Mouse (Mus musculus) MEL (cell line): ENCODE results near the gene Fam32a. TPM values are rescaled to one million over a fixed set of nuclear protein-coding genes. Genes with fewer than 3 reads are reported as not detected.

ENCODE experiments used
- DNase-seq: peaks from one replicate; pipeline ENCODE4 v3.0.0; 2011; ENCODE audit warnings: low read depth, low spot score
- H3K27ac ChIP-seq: 2 replicates; pipeline ENCODE4 v1.5.1; 2012; ENCODE audit warnings: low read depth, mild to moderate bottlenecking, control low read depth, low read length, moderate library complexity; ENCODE audit not compliant: control insufficient read depth
- H3K27me3 ChIP-seq, 2 experiments: fragments of 150-350 bp in 1 of 2; sonication (generic) in 1 of 2; 2 replicates each; pipeline ENCODE4 v1.6.1; 2012; ENCODE audit warnings: low read length in 2 of 2, mild to moderate bottlenecking in 2 of 2, improper control_type of control experiment in 1 of 2, moderate library complexity in 1 of 2; ENCODE audit not compliant: insufficient read depth in 2 of 2, control insufficient read depth in 1 of 2
- H3K36me3 ChIP-seq, 2 experiments: 2 replicates each; pipeline ENCODE4 v1.6.1; 2012 to 2014; ENCODE audit warnings: low read length in 2 of 2, improper control_type of control experiment in 1 of 2, inconsistent platforms in 1 of 2, mild to moderate bottlenecking in 1 of 2; ENCODE audit not compliant: insufficient read depth in 2 of 2, control insufficient read depth in 1 of 2
- H3K4me1 ChIP-seq, 2 experiments: fragments of 150-350 bp in 1 of 2; sonication (generic) in 1 of 2; 2 replicates each; pipeline ENCODE4 v1.6.1; 2012; ENCODE audit warnings: low read length in 2 of 2, improper control_type of control experiment in 1 of 2, mild to moderate bottlenecking in 1 of 2; ENCODE audit not compliant: insufficient read depth in 2 of 2, control insufficient read depth in 1 of 2
- H3K4me3 ChIP-seq, 2 experiments: fragments of 150-350 bp in 1 of 2; sonication (generic) in 1 of 2; 2 replicates each; pipeline ENCODE4 v1.5.1; 2012; ENCODE audit warnings: low read depth in 2 of 2, low read length in 2 of 2, mild to moderate bottlenecking in 2 of 2, moderate library complexity in 2 of 2, control low read depth in 1 of 2, improper control_type of control experiment in 1 of 2; ENCODE audit not compliant: control insufficient read depth in 1 of 2, insufficient read depth in 1 of 2
- H3K79me2 ChIP-seq: 2 replicates; pipeline ENCODE4 v1.6.1; 2012; ENCODE audit warnings: mild to moderate bottlenecking, low read length, moderate library complexity; ENCODE audit not compliant: control insufficient read depth, poor library complexity, insufficient read depth
- H3K9ac ChIP-seq: 2 replicates; pipeline ENCODE4 v1.6.1; 2012; ENCODE audit warnings: low read depth, mild to moderate bottlenecking, control low read depth, low read length, moderate library complexity; ENCODE audit not compliant: control insufficient read depth, poor library complexity, severe bottlenecking
- H3K9me3 ChIP-seq: fragments of 150-350 bp; sonication (generic); replicated peaks from 2 replicates; pipeline ENCODE4 v1.6.1; 2012; ENCODE audit warnings: mild to moderate bottlenecking, low read length, improper control_type of control experiment, moderate library complexity; ENCODE audit not compliant: insufficient read depth
- BHLHE40 ChIP-seq: IDR thresholded peaks from 2 replicates; pipeline ENCODE4 v1.6.1; 2012; ENCODE audit warnings: low read depth, mild to moderate bottlenecking, inconsistent platforms, low read length, improper control_type of control experiment, borderline replicate concordance
- CHD1 ChIP-seq: IDR thresholded peaks from 2 replicates; pipeline ENCODE4 v1.6.1; 2012; ENCODE audit warnings: low read depth, mild to moderate bottlenecking, inconsistent platforms, low read length, improper control_type of control experiment
- ELF1 ChIP-seq: IDR thresholded peaks from 2 replicates; pipeline ENCODE4 v1.6.1; 2014; ENCODE audit warnings: low read depth, mild to moderate bottlenecking, inconsistent platforms, low read length, improper control_type of control experiment, moderate library complexity
- EP300 ChIP-seq, 2 experiments: IDR thresholded peaks; 2 replicates each; pipeline ENCODE4 v1.6.1; 2011; ENCODE audit warnings: improper control_type of control experiment in 2 of 2, low read length in 2 of 2, low read depth in 1 of 2, mild to moderate bottlenecking in 1 of 2
- ETS1 ChIP-seq: IDR thresholded peaks from 2 replicates; pipeline ENCODE4 v1.6.1; 2012; ENCODE audit warnings: low read depth, mild to moderate bottlenecking, inconsistent platforms, low read length, improper control_type of control experiment, moderate library complexity
- GATA1 ChIP-seq: IDR thresholded peaks from 2 replicates; pipeline ENCODE4 v1.6.1; 2011; ENCODE audit warnings: low read depth, low read length, improper control_type of control experiment
- JUND ChIP-seq: IDR thresholded peaks from 2 replicates; pipeline ENCODE4 v1.6.1; 2011; ENCODE audit warnings: low read depth, mild to moderate bottlenecking, improper control_type of control experiment, low read length
- KAT2A ChIP-seq: conservative IDR thresholded peaks from 2 replicates; pipeline ENCODE4 v1.6.1; 2012; ENCODE audit warnings: low read depth, low read length, improper control_type of control experiment, inconsistent platforms
- MAX ChIP-seq: IDR thresholded peaks from 2 replicates; pipeline ENCODE4 v1.6.1; 2011; ENCODE audit warnings: low read length, improper control_type of control experiment
- MAZ ChIP-seq: IDR thresholded peaks from 2 replicates; pipeline ENCODE4 v1.6.1; 2012; ENCODE audit warnings: low read depth, mild to moderate bottlenecking, inconsistent platforms, low read length, improper control_type of control experiment
- MEF2A ChIP-seq: IDR thresholded peaks from 2 replicates; pipeline ENCODE4 v1.6.1; 2014; ENCODE audit warnings: low read depth, mild to moderate bottlenecking, inconsistent platforms, low read length, improper control_type of control experiment; ENCODE audit not compliant: poor library complexity, insufficient replicate concordance, severe bottlenecking; ENCODE audit errors: extremely low read depth
- MXI1 ChIP-seq: IDR thresholded peaks from 2 replicates; pipeline ENCODE4 v1.6.1; 2011; ENCODE audit warnings: mild to moderate bottlenecking, low read depth, low read length, improper control_type of control experiment
- MYB ChIP-seq: IDR thresholded peaks from 2 replicates; pipeline ENCODE4 v1.6.1; 2011; ENCODE audit warnings: mild to moderate bottlenecking, low read depth, low read length, improper control_type of control experiment
- MYC ChIP-seq: IDR thresholded peaks from 2 replicates; pipeline ENCODE4 v1.6.1; 2011; ENCODE audit warnings: low read depth, mild to moderate bottlenecking, low read length, improper control_type of control experiment, moderate library complexity
- NELFE ChIP-seq: IDR thresholded peaks from 2 replicates; pipeline ENCODE4 v1.6.1; 2011; ENCODE audit warnings: low read depth, low read length, improper control_type of control experiment
- NRF1 ChIP-seq: IDR thresholded peaks from 2 replicates; pipeline ENCODE4 v1.6.1; 2014; ENCODE audit warnings: low read depth, mild to moderate bottlenecking, inconsistent platforms, low read length, improper control_type of control experiment, moderate library complexity; ENCODE audit not compliant: poor library complexity, insufficient read depth, severe bottlenecking
- POLR2A ChIP-seq, 2 experiments: IDR thresholded peaks; 2 replicates each; pipeline ENCODE4 v1.6.1; 2011 to 2012; ENCODE audit warnings: low read length in 2 of 2, mild to moderate bottlenecking in 2 of 2, control low read depth in 1 of 2, improper control_type of control experiment in 1 of 2, low read depth in 1 of 2, moderate library complexity in 1 of 2; ENCODE audit not compliant: control insufficient read depth in 1 of 2, insufficient read depth in 1 of 2, poor library complexity in 1 of 2
- POLR2AphosphoS2 ChIP-seq: IDR thresholded peaks from 2 replicates; pipeline ENCODE4 v1.6.1; 2011; ENCODE audit warnings: low read length, improper control_type of control experiment
- RAD21 ChIP-seq: IDR thresholded peaks from 2 replicates; pipeline ENCODE4 v1.6.1; 2011; ENCODE audit warnings: mild to moderate bottlenecking, low read depth, low read length, improper control_type of control experiment
- RCOR1 ChIP-seq: IDR thresholded peaks from 2 replicates; pipeline ENCODE4 v1.6.1; 2012; ENCODE audit warnings: low read depth, mild to moderate bottlenecking, inconsistent platforms, low read length, improper control_type of control experiment
- SIN3A ChIP-seq: IDR thresholded peaks from 2 replicates; pipeline ENCODE4 v1.6.1; 2012; ENCODE audit warnings: low read length, improper control_type of control experiment, inconsistent platforms
- SMC3 ChIP-seq: IDR thresholded peaks from 2 replicates; pipeline ENCODE4 v1.6.1; 2011; ENCODE audit warnings: low read depth, low read length, improper control_type of control experiment
- TAL1 ChIP-seq: IDR thresholded peaks from 2 replicates; pipeline ENCODE4 v1.6.1; 2012; ENCODE audit warnings: mild to moderate bottlenecking, inconsistent platforms, low read length, moderate library complexity, mixed read lengths
- TBP ChIP-seq: IDR thresholded peaks from 2 replicates; pipeline ENCODE4 v1.8.0; 2011; ENCODE audit warnings: low read depth, low read length, improper control_type of control experiment
- TCF12 ChIP-seq: IDR thresholded peaks from 2 replicates; pipeline ENCODE4 v1.6.1; 2014; ENCODE audit warnings: low read depth, mild to moderate bottlenecking, inconsistent platforms, low read length, improper control_type of control experiment, moderate library complexity
- ZC3H11A ChIP-seq: IDR thresholded peaks from 2 replicates; pipeline ENCODE4 v1.6.1; 2012; ENCODE audit warnings: low read depth, mild to moderate bottlenecking, inconsistent platforms, low read length, improper control_type of control experiment
- ZKSCAN1 ChIP-seq: IDR thresholded peaks from 2 replicates; pipeline ENCODE4 v1.6.1; 2012; ENCODE audit warnings: low read depth, mild to moderate bottlenecking, inconsistent platforms, low read length, improper control_type of control experiment, moderate library complexity
- ZMIZ1 ChIP-seq: IDR thresholded peaks from 2 replicates; pipeline ENCODE4 v1.6.1; 2012; ENCODE audit warnings: low read depth, mild to moderate bottlenecking, inconsistent platforms, low read length, improper control_type of control experiment, moderate library complexity
- ZNF384 ChIP-seq: IDR thresholded peaks from 2 replicates; pipeline ENCODE4 v1.6.1; 2012; ENCODE audit warnings: low read depth, mild to moderate bottlenecking, inconsistent platforms, low read length, improper control_type of control experiment
- polyA plus RNA-seq, 2 experiments: library from polyadenylated mRNA; stranded (reverse) in 1 of 2; unstranded in 1 of 2; fragments of >175 nt in 1 of 2; fragments of >200 nt in 1 of 2; gene quantifications; 2 replicates each; pipeline versions ENCODE4 v1.2.1 to v1.2.4; 2012; ENCODE audit warnings: low replicate concordance in 2 of 2, low read depth in 1 of 2; ENCODE audit not compliant: insufficient read length in 2 of 2, insufficient read depth in 1 of 2, missing spikeins in 1 of 2
- total RNA-seq: library from RNA; depleted of rRNA; stranded (reverse); fragments of 300-350 nt; gene quantifications from 2 replicates; pipeline ENCODE4 v1.2.3, GENCODE M21; 2012

Gene Fam32a
- total and polyA plus RNA-seq, 3 experiments: 45.5 to 45.9 TPM; not detected in 1

- no peaks in the 10 kb centered on the region for H3K9me3 ChIP-seq
- no peak for DNase-seq
- no peak overlapping the region for H3K9ac ChIP-seq
- no peaks in the 10 kb centered on the region for H3K27me3 ChIP-seq
- TF ChIP-seq ZKSCAN1 (no peak), MEF2A (no peak), MXI1 (no peak), ZNF384 (no peak), SIN3A (no peak)
- TF ChIP-seq, all 39 proteins: peak for 0
- Histone ChIP-seq H3K36me3 (peaks cover 0 to 20% of the 10 kb centered on the region in 2 experiments; a peak in 2 of 4 replicates), H3K4me1 (peaks cover 0 to 28% of the 10 kb centered on the region in 2 experiments; a peak in 2 of 4 replicates), H3K79me2 (no peaks in the 10 kb centered on the region), H3K4me3 (no peak overlapping the region), H3K27ac (no peak overlapping the region)
These were observed 47.6 kb downstream of the Fam32a start for GRCm38 (mm10) chr8:72267106-72267505.

GRCm38 (mm10) chr8:72268356-72268755 lies 48.8 kb downstream of the Fam32a start:
- H3K27ac ChIP-seq: peak overlapping the region; percentile 84
- H3K9ac ChIP-seq: peak overlapping the region; percentile 59

More at GRCm38 (mm10) chr8:72268356-72268755, 48.8 kb downstream of the Fam32a start:
- Histone ChIP-seq H3K79me2 (no peaks in the 10 kb centered on the region), H3K36me3 (peaks cover 0 to 20% of the 10 kb centered on the region in 2 experiments; a peak in 2 of 4 replicates), H3K4me3 (peak overlapping the region; percentile 46 to 49), H3K27me3 (no peaks in the 10 kb centered on the region), H3K4me1 (peaks cover 0 to 28% of the 10 kb centered on the region in 2 experiments; a peak in 2 of 4 replicates), H3K9me3 (no peaks in the 10 kb centered on the region)
- TF ChIP-seq MAZ (peak; percentile 71), JUND (no peak), POLR2AphosphoS2 (peak; percentile 41; the same call in 1 of the 2 replicates), ZMIZ1 (peak; percentile 74), CHD1 (no peak), MEF2A (peak; percentile 82; the same call in 1 of the 2 replicates), ELF1 (0 out of 2 replicates have a peak, but pooled peaks have one; percentile 8), BHLHE40 (0 out of 2 replicates have a peak, but pooled peaks have one; percentile 60), NRF1 (peak; percentile 63), POLR2A (IDR thresholded peaks at IDR 0.05; ENCODE audit: control insufficient read depth in 1 of 2, insufficient read depth in 1 of 2, low read depth in 1 of 2, low read length in 2 of 2, poor library complexity in 1 of 2) (peak in 1 of 2 experiments; percentile 72; a peak in 1 of 4 replicates), MAX (no peak; the same call in 1 of the 2 replicates), TCF12 (peak; percentile 97), TBP (peak; percentile 94), SIN3A (peak; percentile 72; the same call in 1 of the 2 replicates), EP300 (IDR thresholded peaks at IDR 0.05; ENCODE audit: low read depth in 1 of 2, low read length in 2 of 2) (peak; percentile 94 to 96), MYC (no peak), RAD21 (no peak), GATA1 (peak; percentile 93), RCOR1 (peak; percentile 79), SMC3 (no peak), KAT2A (no peak; the same call in 1 of the 2 replicates), MYB (0 out of 2 replicates have a peak, but pooled peaks have one; percentile 21), ETS1 (peak; percentile 66; the same call in 1 of the 2 replicates), NELFE (peak; percentile 56), ZC3H11A (no peak), TAL1 (peak; percentile 97)
- DNase-seq: peak; percentile 93
